Mouse (Mus musculus) heart, embryonic 14.5 days (tissue): ENCODE results near the gene Drd3. TPM values are rescaled to one million over a fixed set of nuclear protein-coding genes. Genes with fewer than 3 reads are reported as not detected.

Experiments used
- ATAC-seq: fragments of 200-750 bp; cut with Nextera tagmentation; 2 replicates; pipeline ENCODE4 v1.8.0; 2017; ENCODE audit warnings: low read depth, moderate TSS enrichment; ENCODE audit not compliant: insufficient number of reproducible peaks, insufficient read depth, low FRiP score
- H3K27ac ChIP-seq, 2 experiments: fragments of 200-500 bp in 1 of 2; fragments of 300-500 bp in 1 of 2; sonication (generic) in 1 of 2; replicated peaks in 1 of 2; 2 replicates each; pipeline ENCODE4 v1.5.1; 2012 to 2014; ENCODE audit warnings: low read depth in 2 of 2, low read length in 2 of 2, control low read depth in 1 of 2, mild to moderate bottlenecking in 1 of 2, mixed read lengths in 1 of 2; ENCODE audit not compliant: control insufficient read depth in 1 of 2, insufficient read depth in 1 of 2
- H3K27me3 ChIP-seq: fragments of 300-500 bp; sonication (generic); 2 replicates; pipeline ENCODE4 v1.6.1; 2014; ENCODE audit warnings: mild to moderate bottlenecking, low read length, control low read depth; ENCODE audit not compliant: control insufficient read depth, insufficient read depth
- H3K36me3 ChIP-seq: fragments of 300-500 bp; sonication (generic); 2 replicates; pipeline ENCODE4 v1.6.1; 2014; ENCODE audit warnings: mild to moderate bottlenecking, control low read depth, low read length, mixed read lengths; ENCODE audit not compliant: control insufficient read depth, insufficient read depth
- H3K4me1 ChIP-seq, 2 experiments: fragments of 200-500 bp in 1 of 2; fragments of 300-500 bp in 1 of 2; sonication (generic) in 1 of 2; 2 replicates each; pipeline ENCODE4 v1.6.1; 2012 to 2014; ENCODE audit warnings: low read length in 2 of 2, control low read depth in 1 of 2, mixed read lengths in 1 of 2; ENCODE audit not compliant: control insufficient read depth in 2 of 2, insufficient read depth in 2 of 2
- H3K4me2 ChIP-seq: fragments of 300-500 bp; sonication (generic); 2 replicates; pipeline ENCODE4 v1.6.1; 2014; ENCODE audit warnings: mild to moderate bottlenecking, low read length
- H3K4me3 ChIP-seq, 2 experiments: fragments of 200-500 bp in 1 of 2; fragments of 300-500 bp in 1 of 2; sonication (generic) in 1 of 2; 2 replicates each; pipeline ENCODE4 v1.5.1; 2012 to 2014; ENCODE audit warnings: low read length in 2 of 2, mild to moderate bottlenecking in 2 of 2, control low read depth in 1 of 2, low read depth in 1 of 2, moderate library complexity in 1 of 2; ENCODE audit not compliant: control insufficient read depth in 1 of 2, insufficient read depth in 1 of 2
- H3K9ac ChIP-seq: fragments of 300-500 bp; sonication (generic); 2 replicates; pipeline ENCODE4 v1.6.1; 2014; ENCODE audit warnings: mild to moderate bottlenecking, low read length
- H3K9me3 ChIP-seq: fragments of 300-500 bp; sonication (generic); 2 replicates; pipeline ENCODE4 v1.6.1; 2016; ENCODE audit warnings: low read length, control low read depth; ENCODE audit not compliant: control insufficient read depth
- WGBS: fragments of 180-500 bp; shearing (Covaris S2); extraction: QIAGEN DNeasy Blood & Tissue Kit; methylation state at CpG from one replicate; pipeline ENCODE4 v1.1.7; 2014; 5-methylcytosine and 5-hydroxymethylcytosine counted together
- polyA plus RNA-seq: library from polyadenylated mRNA; unstranded; fragments of >200 nt; fragmentation: Nextera tagmentation; extraction: Ambion mirVana; gene quantifications from 2 replicates; pipeline ENCODE4 v1.2.1, GENCODE M21; 2014

The Drd3 gene
- polyA plus RNA-seq, 1 experiment from 2014 or later: not detected

DNA sequence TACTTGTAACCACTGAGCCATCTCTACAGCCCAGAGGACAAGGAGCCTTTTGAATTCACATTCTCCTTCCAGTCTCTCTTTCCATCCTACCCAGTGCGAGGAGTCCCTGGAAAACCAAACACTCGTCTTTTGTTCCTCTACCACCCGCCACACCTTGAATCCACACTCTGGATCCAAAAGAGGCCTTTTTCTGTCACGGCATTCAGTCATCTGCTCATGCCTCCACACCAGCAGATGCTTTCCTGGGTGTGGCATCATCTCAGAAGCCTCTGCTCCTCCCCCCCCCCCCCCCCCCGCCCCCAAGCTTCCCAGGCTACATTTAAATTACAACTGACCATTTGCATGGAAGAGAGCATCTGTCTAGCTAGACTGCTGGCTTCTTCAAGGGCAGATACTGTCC, 62.5 kb downstream of the Drd3 start:
- no peaks in the 10 kb centered on the region for H3K27me3 ChIP-seq
- no peak overlapping the region for H3K4me2 ChIP-seq
- ATAC-seq: no peak
- H3K4me3 ChIP-seq: no peak overlapping the region
- H3K36me3 ChIP-seq: no peaks in the 10 kb centered on the region
- no peak overlapping the region for H3K9ac ChIP-seq
- no peaks in the 10 kb centered on the region for H3K4me1 ChIP-seq
- no peaks in the 10 kb centered on the region for H3K9me3 ChIP-seq
- no peak overlapping the region for H3K27ac ChIP-seq
- WGBS: 74% methylated on average over 5 of the region's 5 CpGs

DNA sequence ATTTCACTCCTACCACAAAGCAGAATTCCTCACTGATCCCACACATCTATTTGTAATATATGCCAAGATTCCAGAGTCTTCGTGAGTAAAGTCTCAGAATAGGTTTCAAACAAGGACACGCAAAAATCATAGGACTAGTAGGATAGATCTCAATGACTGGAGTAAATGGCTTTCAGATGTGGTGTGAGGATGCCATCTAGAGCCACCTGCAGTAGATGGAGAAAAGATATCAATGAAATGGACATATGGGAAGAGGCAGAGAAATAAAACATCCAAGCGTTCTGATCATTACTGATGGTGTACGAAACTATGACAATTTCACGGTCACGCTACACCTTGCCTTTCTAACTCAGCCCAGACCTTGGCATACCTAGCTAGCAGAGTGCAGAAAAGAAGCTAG, 64.6 kb downstream of the Drd3 start:
- 89% methylated on average over 6 of the region's 6 CpGs for WGBS
- no peaks in the 10 kb centered on the region for H3K4me1 ChIP-seq
- H3K36me3 ChIP-seq: no peaks in the 10 kb centered on the region
- no peaks in the 10 kb centered on the region for H3K9me3 ChIP-seq
- no peaks in the 10 kb centered on the region for H3K27me3 ChIP-seq
- H3K27ac ChIP-seq: no peak overlapping the region
- no peak overlapping the region for H3K9ac ChIP-seq
- no peak overlapping the region for H3K4me3 ChIP-seq
- ATAC-seq: no peak
- H3K4me2 ChIP-seq: no peak overlapping the region

DNA sequence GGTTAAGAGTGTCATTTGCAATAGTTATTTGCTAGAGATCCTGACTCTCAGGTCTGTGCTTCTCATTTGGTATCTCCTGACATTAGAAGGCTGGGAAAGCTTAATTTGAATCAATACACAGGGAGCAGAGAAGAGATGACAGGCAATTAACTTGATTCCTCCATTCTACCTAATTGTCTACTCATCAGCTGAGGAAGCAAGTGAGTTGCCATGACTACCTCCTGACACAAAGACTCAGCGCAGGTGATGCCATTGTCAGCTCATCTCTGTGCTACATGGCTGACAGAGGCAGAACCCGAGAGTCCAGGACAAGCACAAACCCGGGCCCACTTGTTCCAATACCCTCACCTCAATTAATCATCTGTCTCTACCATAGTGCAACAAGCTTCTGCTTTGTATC, 73.7 kb downstream of the Drd3 start:
- Histone ChIP-seq H3K27ac (no peak overlapping the region), H3K27me3 (no peaks in the 10 kb centered on the region), H3K4me3 (no peak overlapping the region), H3K9ac (no peak overlapping the region), H3K9me3 (no peaks in the 10 kb centered on the region), H3K36me3 (no peaks in the 10 kb centered on the region), H3K4me2 (no peak overlapping the region), H3K4me1 (no peaks in the 10 kb centered on the region)
- WGBS: 73% methylated on average over 3 of the region's 3 CpGs
- no peak for ATAC-seq

DNA sequence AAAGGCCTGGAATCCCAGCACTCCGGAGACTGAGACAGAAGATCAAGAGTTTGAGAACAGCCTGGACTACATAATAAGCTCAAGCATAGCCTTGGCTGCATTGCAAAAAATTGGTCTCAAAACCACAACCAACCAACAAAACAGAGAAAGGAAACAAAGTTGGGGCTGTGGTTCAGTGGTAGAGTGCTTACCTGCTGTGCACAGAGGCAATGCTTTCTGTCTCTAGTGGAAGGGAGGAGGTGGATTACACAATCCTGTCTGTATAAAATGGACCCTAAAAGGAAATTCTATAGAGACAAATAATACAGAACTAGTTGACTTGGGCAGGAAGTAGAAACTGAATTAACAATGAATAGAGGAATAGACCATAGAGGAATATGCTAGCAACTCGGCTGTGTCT, 78.1 kb downstream of the Drd3 start:
- H3K4me2 ChIP-seq: no peak overlapping the region

DNA sequence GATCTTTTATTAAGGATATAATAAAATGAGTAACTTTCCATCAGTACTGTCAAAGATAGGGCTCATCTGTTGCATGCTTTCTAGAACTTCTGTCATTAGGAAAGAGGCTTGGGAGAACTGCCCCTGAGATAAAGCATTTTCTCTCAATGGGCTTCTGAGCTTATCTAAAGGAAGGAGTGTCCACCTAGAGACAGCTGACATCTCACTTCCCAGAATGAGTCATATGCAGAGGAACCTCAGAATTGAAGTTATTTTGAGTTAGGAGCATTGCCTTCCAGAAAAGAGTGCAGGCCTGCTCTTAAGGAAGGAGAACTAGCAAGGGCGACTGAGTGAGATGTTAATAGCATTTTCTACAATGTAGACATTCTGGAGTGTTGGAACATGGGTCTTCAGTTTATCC, 87.4 kb downstream of the Drd3 start:
- no peak overlapping the region for H3K4me3 ChIP-seq
- WGBS: 77% methylated on average over 1 of the region's 1 CpGs

More for the DNA sequence above, 78.1 kb downstream of the Drd3 start:
- no peak overlapping the region for H3K4me3 ChIP-seq
- H3K9ac ChIP-seq: no peak overlapping the region
- no peaks in the 10 kb centered on the region for H3K36me3 ChIP-seq
- WGBS: 84% methylated on average over 2 of the region's 2 CpGs
- no peaks in the 10 kb centered on the region for H3K4me1 ChIP-seq
- H3K9me3 ChIP-seq: no peaks in the 10 kb centered on the region
- H3K27ac ChIP-seq: no peak overlapping the region
- no peak for ATAC-seq
- no peaks in the 10 kb centered on the region for H3K27me3 ChIP-seq

DNA sequence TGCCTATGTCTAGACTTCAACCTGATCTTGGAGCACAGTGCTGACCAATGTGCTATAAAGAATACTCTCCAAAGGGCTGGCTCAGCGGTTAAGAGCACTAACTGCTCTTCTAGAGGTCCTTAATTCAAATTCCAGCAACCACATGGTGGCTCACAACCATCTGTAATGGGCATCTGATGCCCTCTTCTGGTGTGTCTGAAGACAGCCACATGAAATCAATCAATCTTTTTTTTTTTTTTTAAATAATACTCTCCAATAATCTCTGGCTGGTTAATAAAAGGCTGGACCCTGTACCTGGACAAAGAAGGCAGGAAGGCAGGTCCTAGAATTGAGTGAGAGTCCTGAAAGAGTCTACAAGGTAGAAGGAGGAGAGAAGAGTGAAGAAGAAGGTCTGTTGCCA, 96.0 kb downstream of the Drd3 start:
- Histone ChIP-seq H3K9me3 (no peaks in the 10 kb centered on the region), H3K36me3 (no peaks in the 10 kb centered on the region), H3K27ac (no peak overlapping the region), H3K27me3 (no peaks in the 10 kb centered on the region), H3K4me1 (no peaks in the 10 kb centered on the region), H3K4me3 (no peak overlapping the region), H3K4me2 (no peak overlapping the region), H3K9ac (no peak overlapping the region)
- no peak for ATAC-seq
- WGBS: 74% methylated on average over 1 of the region's 1 CpGs

More for the DNA sequence above, 87.4 kb downstream of the Drd3 start:
- ATAC-seq: no peak
- no peaks in the 10 kb centered on the region for H3K9me3 ChIP-seq
- no peaks in the 10 kb centered on the region for H3K4me1 ChIP-seq
- H3K4me2 ChIP-seq: no peak overlapping the region
- H3K36me3 ChIP-seq: no peaks in the 10 kb centered on the region
- H3K27me3 ChIP-seq: no peaks in the 10 kb centered on the region
- H3K27ac ChIP-seq: no peak overlapping the region
- no peak overlapping the region for H3K9ac ChIP-seq

DNA sequence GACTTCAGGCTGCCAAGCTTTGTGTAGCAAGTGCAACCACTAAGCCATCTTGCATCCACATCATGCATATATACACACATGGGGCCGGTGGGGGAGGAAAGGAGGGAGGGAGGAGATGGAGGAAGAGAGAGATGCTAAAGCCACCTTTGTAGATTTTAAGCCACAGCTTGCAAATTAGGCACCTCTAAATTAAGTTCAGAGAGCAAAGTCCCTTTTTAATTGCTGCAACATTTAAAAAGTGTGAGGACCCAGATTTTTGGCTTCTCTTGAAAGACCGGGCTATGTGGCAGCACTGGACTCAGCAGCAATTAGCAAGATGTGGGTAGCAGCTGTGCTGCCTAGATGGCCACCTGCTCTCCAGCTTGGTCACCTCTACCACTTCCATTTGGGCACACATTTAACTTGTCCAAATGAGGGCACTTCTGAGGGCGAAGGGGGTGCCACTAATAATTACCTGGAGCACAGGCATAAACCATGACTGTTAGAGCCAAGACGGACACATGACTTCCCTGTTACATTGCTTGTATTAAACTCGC, 105.2 kb downstream of the Drd3 start:
- Histone ChIP-seq H3K4me3 (no peak overlapping the region), H3K4me2 (no peak overlapping the region), H3K4me1 (no peaks in the 10 kb centered on the region), H3K9ac (no peak overlapping the region), H3K36me3 (peaks cover 21% of the 10 kb centered on the region), H3K9me3 (no peaks in the 10 kb centered on the region), H3K27ac (no peak overlapping the region), H3K27me3 (no peaks in the 10 kb centered on the region)
- ATAC-seq: no peak
- WGBS: 92% methylated on average over 5 of the region's 5 CpGs

DNA sequence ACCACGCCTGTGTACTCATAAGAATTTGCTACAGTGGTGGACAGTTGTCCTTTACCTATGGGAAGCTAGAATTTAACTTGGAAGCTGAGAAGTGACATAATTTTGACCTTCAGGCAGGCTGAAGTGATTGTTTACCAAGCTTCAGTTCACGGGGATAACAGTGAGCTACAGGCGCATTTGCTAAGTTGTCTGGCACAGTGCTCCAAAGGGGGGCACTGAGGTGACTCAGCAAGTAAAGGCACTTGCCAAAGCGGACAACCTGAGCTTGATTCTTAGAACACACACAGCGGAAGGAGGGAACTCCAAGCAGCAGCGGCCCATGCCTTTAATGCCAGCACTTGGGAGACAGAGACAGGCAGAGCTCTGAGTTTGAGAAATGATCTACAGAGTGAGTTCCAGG, 106.8 kb downstream of the Drd3 start:
- Histone ChIP-seq H3K4me1 (no peaks in the 10 kb centered on the region), H3K4me2 (no peak overlapping the region), H3K27me3 (no peaks in the 10 kb centered on the region), H3K9ac (no peak overlapping the region), H3K27ac (no peak overlapping the region), H3K36me3 (peaks cover 26% of the 10 kb centered on the region), H3K9me3 (no peaks in the 10 kb centered on the region), H3K4me3 (no peak overlapping the region)
- WGBS: 63% methylated on average over 6 of the region's 6 CpGs
- no peak for ATAC-seq
